Mouse (Mus musculus) heart, postnatal 0 days (tissue): ENCODE measurements around the gene Scn4a. TPM values are rescaled to one million over a fixed set of nuclear protein-coding genes. Genes with fewer than 3 reads are reported as not detected.

Experiments
- ATAC-seq: fragments of 200-750 bp; cut with Nextera tagmentation; 2 replicates; pipeline ENCODE4 v1.8.0; 2017; ENCODE audit warnings: low read depth, moderate number of reproducible peaks, moderate library complexity; ENCODE audit not compliant: insufficient read depth
- DNase-seq: peaks from one replicate; pipeline ENCODE4 v3.0.0-alpha.2; 2016; ENCODE audit warnings: low spot score
- H3K27ac ChIP-seq: fragments of 300-500 bp; sonication (generic); 2 replicates; pipeline ENCODE4 v1.5.1; 2014; ENCODE audit warnings: low read depth, mild to moderate bottlenecking
- H3K27me3 ChIP-seq: fragments of 300-500 bp; sonication (generic); 2 replicates; pipeline ENCODE4 v1.6.1; 2014; ENCODE audit warnings: low read length, mixed read lengths; ENCODE audit not compliant: control insufficient read depth, insufficient read depth
- H3K36me3 ChIP-seq: fragments of 300-500 bp; sonication (generic); replicated peaks from 2 replicates; pipeline ENCODE4 v1.6.1; 2014; ENCODE audit warnings: low read length, mixed read lengths; ENCODE audit not compliant: control insufficient read depth, insufficient read depth
- H3K4me1 ChIP-seq: fragments of 300-500 bp; sonication (generic); 2 replicates; pipeline ENCODE4 v1.6.1; 2014; ENCODE audit warnings: antibody characterized with exemption; ENCODE audit not compliant: control insufficient read depth, insufficient read depth
- H3K4me2 ChIP-seq: fragments of 300-500 bp; sonication (generic); 2 replicates; pipeline ENCODE4 v1.6.1; 2014; ENCODE audit warnings: low read depth, mild to moderate bottlenecking, low read length, moderate library complexity
- H3K4me3 ChIP-seq: fragments of 300-500 bp; sonication (generic); 2 replicates; pipeline ENCODE4 v1.5.1; 2014; ENCODE audit warnings: low read depth, low read length
- H3K9ac ChIP-seq: fragments of 300-500 bp; sonication (generic); replicated peaks from 2 replicates; pipeline ENCODE4 v1.6.1; 2014; ENCODE audit warnings: low read depth, low read length, mixed read lengths
- H3K9me3 ChIP-seq: fragments of 300-500 bp; sonication (generic); replicated peaks from 2 replicates; pipeline ENCODE4 v1.6.1; 2016; ENCODE audit warnings: low read length; ENCODE audit not compliant: control insufficient read depth
- CTCF ChIP-seq: IDR thresholded peaks from 2 replicates; pipeline ENCODE4 v1.5.1; 2016; ENCODE audit warnings: antibody characterized with exemption, control low read depth, low read depth
- EP300 ChIP-seq: IDR thresholded peaks from 2 replicates; pipeline ENCODE4 v1.6.1; 2016; ENCODE audit warnings: antibody characterized with exemption, low read depth
- WGBS: fragments of 180-500 bp; shearing (Covaris S2); extraction: QIAGEN DNeasy Blood & Tissue Kit; methylation state at CpG from one replicate; pipeline ENCODE4 v1.1.7; 2014; 5-methylcytosine and 5-hydroxymethylcytosine counted together
- polyA plus RNA-seq: library from polyadenylated mRNA; unstranded; fragments of >200 nt; fragmentation: Nextera tagmentation; extraction: Ambion mirVana; gene quantifications from 2 replicates; pipeline ENCODE4 v1.2.1, GENCODE M21; 2015
- total RNA-seq: library from RNA; depleted of rRNA; stranded (reverse); fragments of >200 nt; gene quantifications from 2 replicates; pipeline ENCODE4 v1.2.3, GENCODE M21; 2014; ENCODE audit warnings: low replicate concordance; rRNA removed

Scn4a gene
- total and polyA plus RNA-seq, 2 experiments from 2014 or later: 0.51 to 0.76 TPM

- no peaks in the 10 kb centered on the region for H3K27me3 ChIP-seq
- peak within 1 kb of the TSS; percentile 99 for H3K4me3 ChIP-seq
- peak within 1 kb of the TSS; percentile 97 for H3K27ac ChIP-seq
- peaks cover 44% of the 10 kb centered on the region for H3K4me1 ChIP-seq
- TF ChIP-seq CTCF: no peak
- TF ChIP-seq EP300: no peak; the same call in none of the 2 replicates
- H3K9me3 ChIP-seq: no peaks in the 10 kb centered on the region
- H3K9ac ChIP-seq: peak within 1 kb of the TSS; percentile 99
- 0% methylated on average over 63 of the region's 72 CpGs for WGBS
- no peaks in the 10 kb centered on the region for H3K36me3 ChIP-seq
- peak; percentile 94 for ATAC-seq
- DNase-seq: peak; percentile 100
- H3K4me2 ChIP-seq: peak within 1 kb of the TSS; percentile 78
Measured at GRCm38 (mm10) chr11:106272644-106273310, 80.3 kb downstream of the Scn4a start, which contains the start of gene Smarcd2. Smarcd2 (minus strand) TSS chr11:106272972.

GRCm38 (mm10) chr11:106271794-106272643, 81.1 kb downstream of the Scn4a start:
- H3K4me1 ChIP-seq: peaks cover 48% of the 10 kb centered on the region
- peak overlapping the region; percentile 97 for H3K27ac ChIP-seq
- DNase-seq (peak; percentile 21), ATAC-seq (peak; percentile 9)
- WGBS: 1% methylated on average over 41 of the region's 41 CpGs
- peak overlapping the region; percentile 99 for H3K4me3 ChIP-seq
- H3K4me2 ChIP-seq: peak overlapping the region; percentile 75
- TF ChIP-seq CTCF (no peak), EP300 (no peak)
- peak overlapping the region; percentile 99 for H3K9ac ChIP-seq
- H3K36me3 ChIP-seq: peaks cover 3% of the 10 kb centered on the region
- no peaks in the 10 kb centered on the region for H3K9me3 ChIP-seq
- H3K27me3 ChIP-seq: no peaks in the 10 kb centered on the region

GRCm38 (mm10) chr11:106271131-106271793, 81.8 kb downstream of the Scn4a start:
- no peak for TF ChIP-seq CTCF
- no peak for TF ChIP-seq EP300
- Histone ChIP-seq H3K27ac (peak overlapping the region; percentile 97), H3K36me3 (peaks cover 11% of the 10 kb centered on the region), H3K9me3 (no peaks in the 10 kb centered on the region), H3K4me2 (peak overlapping the region; percentile 75), H3K27me3 (no peaks in the 10 kb centered on the region), H3K4me3 (peak overlapping the region; percentile 99), H3K4me1 (peaks cover 47% of the 10 kb centered on the region), H3K9ac (peak overlapping the region; percentile 99)
- DNase-seq (no peak), ATAC-seq (no peak)
- 29% methylated on average over 5 of the region's 5 CpGs for WGBS

- peaks cover 33% of the 10 kb centered on the region for H3K36me3 ChIP-seq
- peaks cover 37% of the 10 kb centered on the region for H3K4me1 ChIP-seq
- no peaks in the 10 kb centered on the region for H3K9me3 ChIP-seq
- H3K27me3 ChIP-seq: no peaks in the 10 kb centered on the region
- no peak for ATAC-seq
- DNase-seq: no peak
- 48% methylated on average over 3 of the region's 3 CpGs for WGBS
- peak overlapping the region; percentile 64 for H3K27ac ChIP-seq
- TF ChIP-seq CTCF: no peak
- TF ChIP-seq EP300: no peak
- H3K4me2 ChIP-seq: peak overlapping the region; percentile 12; the same call in 1 of the 2 replicates
- no peak overlapping the region for H3K9ac ChIP-seq
- no peak overlapping the region for H3K4me3 ChIP-seq
Measured at GRCm38 (mm10) chr11:106269060-106269431, 84.0 kb downstream of the Scn4a start.

Other genes starting within 250 kb of the Scn4a start
- gene Gm10840, start 192.4 kb downstream of the Scn4a start, total RNA-seq: not detected in 2 replicates
- not detected in 2 replicates for gene Gm10840, start 192.4 kb downstream of the Scn4a start, polyA plus RNA-seq
- gene Limd2, start 192.4 kb downstream of the Scn4a start, total RNA-seq: 8.2 and 34.8 TPM in 2 replicates
- gene Limd2, start 192.4 kb downstream of the Scn4a start, polyA plus RNA-seq: 40.4 and 44.6 TPM in 2 replicates
- 12.6 and 18.7 TPM in 2 replicates for gene Strada, start 151.1 kb downstream of the Scn4a start, total RNA-seq
- gene Strada, start 151.1 kb downstream of the Scn4a start, polyA plus RNA-seq: 12.6 and 13.0 TPM in 2 replicates
- gene Ccdc47, start 136.9 kb downstream of the Scn4a start, total RNA-seq: 22.0 and 23.6 TPM in 2 replicates
- gene Ccdc47, start 136.9 kb downstream of the Scn4a start, polyA plus RNA-seq: 80.6 and 89.8 TPM in 2 replicates
- 15.8 and 17.8 TPM in 2 replicates for gene Ddx42, start 136.4 kb downstream of the Scn4a start, total RNA-seq
- gene Ddx42, start 136.4 kb downstream of the Scn4a start, polyA plus RNA-seq: 25.5 and 29.2 TPM in 2 replicates
- gene Ftsj3, start 97.2 kb downstream of the Scn4a start, total RNA-seq: 21.2 and 32.7 TPM in 2 replicates
- gene Ftsj3, start 97.2 kb downstream of the Scn4a start, polyA plus RNA-seq: 19.2 and 23.1 TPM in 2 replicates
- 45.8 and 50.8 TPM in 2 replicates for gene Psmc5, start 97.1 kb downstream of the Scn4a start, total RNA-seq
- gene Psmc5, start 97.1 kb downstream of the Scn4a start, polyA plus RNA-seq: 208 and 210 TPM in 2 replicates
- 32.9 and 43.0 TPM in 2 replicates for gene Smarcd2, start 80.3 kb downstream of the Scn4a start, total RNA-seq
- gene Smarcd2, start 80.3 kb downstream of the Scn4a start, polyA plus RNA-seq: 10.5 and 10.7 TPM in 2 replicates
- gene Tcam1, start 76.6 kb downstream of the Scn4a start, total RNA-seq: not detected in 2 replicates
- 0.04 TPM in 1 of 2 replicates, not detected in the other for gene Tcam1, start 76.6 kb downstream of the Scn4a start, polyA plus RNA-seq
- not detected in 2 replicates for gene Gh, start 51.4 kb downstream of the Scn4a start, total RNA-seq
- gene Gh, start 51.4 kb downstream of the Scn4a start, polyA plus RNA-seq: not detected in 2 replicates
- 0.19 and 2.2 TPM in 2 replicates for gene Cd79b, start 38.5 kb downstream of the Scn4a start, total RNA-seq
- gene Cd79b, start 38.5 kb downstream of the Scn4a start, polyA plus RNA-seq: 1.2 and 1.3 TPM in 2 replicates
- 0.50 TPM in 1 of 2 replicates, not detected in the other for gene Prr29, start 12.2 kb upstream of the Scn4a start, total RNA-seq
- 0.49 and 0.55 TPM in 2 replicates for gene Prr29, start 12.2 kb upstream of the Scn4a start, polyA plus RNA-seq
- 66.6 and 76.3 TPM in 2 replicates for gene Icam2, start 34.8 kb upstream of the Scn4a start, total RNA-seq
- gene Icam2, start 34.8 kb upstream of the Scn4a start, polyA plus RNA-seq: 72.9 and 74.9 TPM in 2 replicates
- gene Ern1, start 134.6 kb upstream of the Scn4a start, total RNA-seq: 5.0 and 8.1 TPM in 2 replicates
- gene Ern1, start 134.6 kb upstream of the Scn4a start, polyA plus RNA-seq: 2.0 and 2.6 TPM in 2 replicates